Mouse (Mus musculus) T-cell, adult 2 months (primary cell): ENCODE results near the gene Lypd4.

Source experiments
- DNase-seq: peaks from one replicate; pipeline ENCODE4 v3.0.0; 2022; ENCODE audit warnings: low spot score

The Lypd4 gene

GRCm38 (mm10) chr7:24887096-24887495 is 17.4 kb upstream of the Lypd4 start:
- DNase-seq, result no peak

DNA sequence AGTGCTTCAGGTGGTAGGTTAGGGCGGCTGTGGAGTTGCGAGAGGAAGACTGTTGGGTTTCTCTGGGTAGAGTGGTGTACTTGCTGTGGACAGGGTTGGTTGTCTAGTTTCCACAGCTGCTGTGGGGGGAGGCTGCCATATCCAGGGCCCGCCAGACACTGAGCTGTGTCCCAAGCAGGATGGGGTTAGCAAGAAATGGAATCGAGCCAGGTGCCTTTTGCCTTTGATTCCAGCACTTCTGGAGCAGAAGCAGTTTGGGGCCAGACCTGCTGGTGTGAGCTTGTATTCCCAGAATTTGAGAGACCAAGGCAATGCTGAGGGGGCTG is 16.5 kb upstream of the Lypd4 start:
- DNase-seq, result no peak

DNA sequence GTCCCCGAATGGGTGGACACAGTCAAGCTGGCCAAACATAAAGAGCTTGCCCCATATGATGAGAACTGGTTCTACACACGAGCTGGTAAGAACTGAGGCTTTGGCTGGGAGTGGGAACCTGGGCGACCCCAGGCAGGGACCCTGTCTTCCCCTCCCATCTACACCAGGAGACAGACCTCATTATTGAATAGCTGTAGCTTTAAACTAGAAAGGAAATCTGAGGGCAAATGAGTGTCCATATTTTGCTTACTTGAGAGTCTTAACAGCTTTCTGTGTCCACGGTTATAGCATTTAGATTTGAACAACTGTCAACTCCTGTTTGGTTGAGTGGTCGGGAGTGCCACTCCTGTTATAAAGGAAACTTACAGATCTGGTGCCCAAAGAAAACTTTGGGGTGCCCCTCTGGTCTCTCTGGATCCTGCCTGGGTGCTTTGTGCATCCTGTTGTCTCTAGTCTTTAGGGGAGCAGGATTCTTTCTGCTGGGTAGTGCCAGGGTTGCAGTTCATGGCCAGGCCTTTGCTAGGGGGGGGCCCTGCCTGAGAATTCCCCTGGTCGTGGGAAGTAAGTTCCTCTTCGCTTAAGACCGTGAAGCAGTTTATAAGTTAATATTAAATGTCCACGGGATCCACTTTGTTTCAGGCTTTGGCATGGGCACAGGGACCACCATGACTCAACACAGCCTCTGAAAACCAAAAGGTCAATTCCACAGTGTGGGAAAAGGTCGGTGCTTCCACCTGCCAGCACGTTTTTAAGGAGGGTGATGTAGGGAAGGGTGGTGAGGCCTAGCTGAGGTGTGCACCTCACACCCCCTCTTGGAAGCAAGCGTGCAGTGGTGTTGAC is 15.9 kb upstream of the Lypd4 start:
- no peak for DNase-seq

GRCm38 (mm10) chr7:24884693-24885291 is 15.1 kb upstream of the Lypd4 start:
- no peak for DNase-seq

GRCm38 (mm10) chr7:24883896-24884692 is 14.4 kb upstream of the Lypd4 start, which contains the start of gene Rps19:
TSS of gene Rps19 (plus strand) at chr7:24884371.
- peak; percentile 98 for DNase-seq

GRCm38 (mm10) chr7:24882416-24883199 is 12.9 kb upstream of the Lypd4 start:
- no peak for DNase-seq

DNA sequence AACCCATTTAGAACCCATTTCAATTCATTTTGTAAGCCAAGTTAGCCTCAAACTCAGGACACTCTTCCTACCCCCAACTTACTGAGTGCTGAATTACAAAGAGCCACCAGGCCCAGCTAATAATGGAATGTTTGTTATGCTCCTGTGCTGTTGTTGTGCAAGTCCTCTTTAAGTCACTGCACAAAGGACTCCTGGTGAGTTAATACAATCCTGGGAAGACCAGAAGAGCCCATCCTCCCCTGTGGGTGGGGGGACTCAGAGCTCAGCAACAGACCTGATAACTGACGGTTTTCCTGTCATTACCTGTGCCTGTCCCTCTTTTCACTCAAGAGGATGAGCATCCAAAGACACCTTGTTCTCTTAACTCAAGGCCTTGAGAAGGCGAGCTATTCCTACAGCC is 9.9 kb upstream of the Lypd4 start:
- no peak for DNase-seq

DNA sequence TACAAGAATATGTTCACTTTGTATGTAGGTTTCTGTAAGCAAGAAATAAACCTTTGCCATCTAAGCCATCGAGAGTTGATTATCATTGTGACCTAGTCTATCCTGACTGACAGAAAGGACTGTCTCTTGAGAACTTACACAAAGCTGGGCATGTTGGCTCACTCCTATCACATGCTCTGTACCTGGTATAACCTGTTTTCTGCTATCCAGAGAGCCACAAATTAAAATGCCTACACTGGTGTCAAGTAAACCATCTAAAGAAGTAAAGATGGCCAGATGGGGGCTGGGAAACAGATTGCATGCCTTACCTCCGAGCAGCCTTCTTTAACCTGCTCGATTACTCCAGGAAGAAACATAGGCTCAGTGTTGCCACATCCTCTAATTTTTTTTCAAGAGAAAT is 7.8 kb upstream of the Lypd4 start:
- no peak for DNase-seq

- no peak for DNase-seq
Measured at GRCm38 (mm10) chr7:24869080-24869479, 661 bp downstream of the Lypd4 start.

DNA sequence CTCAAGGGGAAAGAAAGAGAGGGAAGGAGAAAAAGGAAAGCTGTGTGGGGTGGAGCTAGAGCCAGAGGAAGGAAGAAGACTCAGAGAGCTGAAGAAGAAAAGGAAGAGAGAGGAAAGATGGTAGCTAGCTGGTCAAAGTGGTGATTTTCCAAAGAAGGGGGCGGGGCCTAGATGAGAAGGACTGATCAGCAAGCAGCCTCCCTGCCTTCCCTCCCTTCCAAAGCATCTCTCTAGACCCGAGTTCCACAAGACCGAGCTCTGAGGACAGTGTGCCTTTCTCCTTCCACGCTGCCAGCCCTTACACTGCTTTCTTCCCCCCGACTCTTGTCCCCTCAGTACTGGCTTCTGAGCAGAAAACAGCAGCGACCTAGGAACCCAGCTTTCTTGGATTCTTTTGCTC is 5.6 kb downstream of the Lypd4 start:
- DNase-seq, result no peak

- DNase-seq, result no peak
Measured at GRCm38 (mm10) chr7:24862853-24863252, 6.9 kb downstream of the Lypd4 start.

- DNase-seq, result no peak
Measured at GRCm38 (mm10) chr7:24861913-24862312, 7.8 kb downstream of the Lypd4 start, which contains the start of gene Gm9844. TSS of gene Gm9844 (plus strand) at chr7:24862213.

GRCm38 (mm10) chr7:24859234-24859633 is 10.5 kb downstream of the Lypd4 start:
- DNase-seq, result no peak

DNA sequence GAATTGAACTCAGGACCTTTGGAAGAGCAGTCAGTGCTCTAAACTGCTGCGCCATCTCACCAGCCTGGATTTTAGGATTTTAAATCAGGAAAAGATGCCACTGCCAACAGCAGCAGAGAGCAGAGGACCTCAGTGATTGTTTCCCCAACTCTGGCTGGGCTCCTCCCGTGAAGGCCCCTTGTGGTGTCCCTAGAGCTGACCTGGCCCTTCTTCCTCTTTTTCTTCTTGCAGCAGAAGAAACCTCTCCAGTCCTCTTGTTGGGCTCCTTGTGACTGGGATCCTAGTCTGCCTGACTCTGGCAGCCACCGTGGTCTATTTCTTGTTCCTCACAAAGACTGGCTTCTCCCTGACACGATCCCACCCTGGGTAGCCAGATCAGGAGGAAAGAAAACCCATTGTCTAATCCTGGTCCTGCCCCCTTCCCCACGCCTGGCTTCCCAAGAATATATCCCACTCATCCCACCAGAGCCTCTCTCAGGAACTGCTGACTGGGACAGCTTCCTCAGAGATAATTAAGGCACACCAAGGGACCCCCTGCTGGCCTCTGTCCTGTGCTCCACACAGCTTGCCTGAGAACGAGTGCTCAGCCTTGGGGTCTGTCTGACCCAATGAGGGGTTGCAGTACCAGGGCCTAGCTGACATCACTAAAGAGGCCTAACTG is 13.2 kb downstream of the Lypd4 start:
- DNase-seq, result no peak

- DNase-seq, result no peak
Measured at GRCm38 (mm10) chr7:24853695-24854094, 16.0 kb downstream of the Lypd4 start.

DNA sequence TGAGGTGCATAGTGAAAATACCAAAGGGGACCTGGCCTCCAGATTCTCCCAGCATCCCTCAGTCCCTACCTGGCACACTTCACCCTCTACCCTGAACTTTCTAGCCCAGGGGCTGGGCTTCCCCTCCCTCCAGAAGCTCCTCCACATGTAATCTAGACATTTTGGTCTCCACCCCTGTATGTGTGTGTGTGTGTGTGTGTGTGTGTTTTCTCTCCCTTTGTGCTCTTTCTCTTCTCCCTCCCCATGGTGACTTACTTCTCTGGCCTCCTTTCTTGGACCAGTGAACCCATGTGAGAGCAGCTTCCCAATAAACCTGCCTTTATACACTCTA is 16.5 kb downstream of the Lypd4 start:
- DNase-seq, result no peak

- DNase-seq, result no peak
Measured at GRCm38 (mm10) chr7:24852557-24853232, 17.0 kb downstream of the Lypd4 start.

DNA sequence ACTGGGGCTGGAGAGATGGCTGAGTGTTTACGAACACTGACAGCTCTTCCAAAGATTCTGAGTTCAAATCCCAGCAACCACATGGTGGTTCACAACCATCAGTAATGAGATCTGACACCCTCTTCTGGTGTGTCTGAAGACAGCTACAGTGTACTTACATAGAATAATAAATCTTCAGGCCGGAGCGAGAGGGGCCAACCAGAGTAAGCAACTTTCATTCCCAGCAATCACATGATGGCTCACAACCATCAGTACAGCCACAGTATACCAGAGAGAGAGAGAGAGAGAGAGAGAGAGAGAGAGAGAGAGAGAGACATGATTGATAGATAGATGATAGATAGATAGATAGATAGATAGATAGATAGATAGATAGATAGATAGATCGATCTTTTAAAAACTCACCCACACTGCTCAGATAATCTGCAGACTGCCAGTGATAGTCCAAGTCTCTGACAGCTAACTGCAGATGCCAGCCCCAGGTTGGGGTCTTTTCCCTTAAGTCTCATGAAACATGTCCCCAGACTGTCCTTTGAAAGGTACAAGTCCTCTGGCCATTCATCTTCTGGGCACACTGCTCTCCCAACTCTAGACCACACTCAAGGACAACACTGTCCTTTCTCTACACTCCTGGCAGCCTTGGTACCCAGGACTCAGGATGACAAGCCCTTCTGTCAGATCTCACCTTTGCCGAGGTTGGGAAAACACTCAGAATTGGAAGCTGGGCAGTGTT is 18.0 kb downstream of the Lypd4 start:
- DNase-seq, result no peak

GRCm38 (mm10) chr7:24850899-24851303 is 18.8 kb downstream of the Lypd4 start:
- no peak for DNase-seq

GRCm38 (mm10) chr7:24850162-24850561 is 19.6 kb downstream of the Lypd4 start:
- DNase-seq, result no peak
